Mouse (Mus musculus) megakaryocyte, embryonic 14.5 days (primary cell): ENCODE results near the gene Prkca. TPM values are rescaled to one million over a fixed set of nuclear protein-coding genes. Genes with fewer than 3 reads are reported as not detected.

Source experiments
- H3K27me3 ChIP-seq: replicated peaks from 2 replicates; pipeline ENCODE3; 2012; ENCODE audit warnings: inconsistent platforms
- H3K36me3 ChIP-seq: replicated peaks from 2 replicates; pipeline ENCODE3; 2012; ENCODE audit warnings: low read length, inconsistent platforms, mixed read lengths
- H3K4me1 ChIP-seq: 2 replicates; pipeline ENCODE4 v1.6.1; 2012; ENCODE audit warnings: inconsistent platforms
- H3K4me3 ChIP-seq: replicated peaks from 2 replicates; pipeline ENCODE3; 2012; ENCODE audit warnings: moderate library complexity, mild to moderate bottlenecking, inconsistent platforms
- H3K9me3 ChIP-seq: 2 replicates; pipeline ENCODE4 v1.6.1; 2012; ENCODE audit warnings: inconsistent platforms
- FLI1 ChIP-seq: IDR thresholded peaks from 2 replicates; pipeline ENCODE4 v1.6.1; 2012; ENCODE audit warnings: low read length, inconsistent platforms, mixed read lengths
- GATA1 ChIP-seq: IDR thresholded peaks from 3 replicates; pipeline ENCODE4 v1.6.1; 2012; ENCODE audit warnings: mixed read lengths, low read length, inconsistent platforms, borderline replicate concordance
- polyA plus RNA-seq: library from polyadenylated mRNA; stranded (reverse); fragments of >175 nt; gene quantifications from 2 replicates; pipeline ENCODE4 v1.2.3, GENCODE M21; 2012; ENCODE audit warnings: low replicate concordance; ENCODE audit not compliant: insufficient read depth

The Prkca gene
- polyA plus RNA-seq, 1 experiment, result 36.2 TPM

DNA sequence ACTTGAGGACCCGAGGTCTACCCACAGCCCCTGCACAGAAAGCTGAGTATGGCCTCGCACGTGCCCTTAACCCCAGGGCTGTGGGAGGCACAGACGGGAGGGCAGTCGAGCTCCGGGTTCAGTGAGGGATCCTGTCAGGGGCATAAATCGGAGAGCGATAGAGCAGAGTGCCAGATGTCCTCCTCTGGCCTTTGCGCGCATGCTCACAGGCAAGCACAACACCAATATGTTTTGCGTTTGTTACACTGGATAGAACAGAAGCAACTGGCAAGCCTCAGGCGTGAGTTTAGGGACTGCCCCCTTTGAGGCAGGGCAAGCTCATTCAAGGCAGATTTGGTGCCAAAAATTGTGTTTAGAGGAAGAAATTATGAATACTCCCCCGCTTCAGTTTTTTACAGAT, 375.6 kb downstream of the Prkca start:
- no peaks in the 10 kb centered on the region for H3K27me3 ChIP-seq
- no peak overlapping the region for H3K4me3 ChIP-seq
- no peaks in the 10 kb centered on the region for H3K9me3 ChIP-seq
- H3K4me1 ChIP-seq, result no peaks in the 10 kb centered on the region
- peaks cover 99% of the 10 kb centered on the region for H3K36me3 ChIP-seq
- TF ChIP-seq GATA1, result no peak
- TF ChIP-seq FLI1, result no peak

DNA sequence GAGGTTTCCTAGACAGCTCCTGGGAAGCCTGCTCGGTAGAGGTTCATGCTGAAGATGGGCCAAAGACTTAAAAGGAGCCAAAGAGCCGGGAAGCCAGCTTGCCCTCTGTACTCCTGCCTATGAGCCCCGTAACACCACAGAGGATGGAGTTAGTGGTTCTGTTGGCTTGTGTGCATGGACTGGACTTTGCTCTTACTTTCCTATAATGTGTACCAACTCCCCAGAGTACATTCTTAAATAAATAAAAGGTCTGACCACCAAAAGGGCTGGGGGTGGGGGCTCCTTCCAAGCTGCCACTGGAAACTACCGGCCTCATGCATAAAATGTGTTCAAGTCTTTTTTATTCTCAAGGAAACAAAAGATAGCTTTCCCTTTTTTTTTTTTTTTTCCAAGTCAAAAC, 377.5 kb downstream of the Prkca start:
- Histone ChIP-seq H3K36me3 (peaks cover 100% of the 10 kb centered on the region), H3K9me3 (peaks cover 4% of the 10 kb centered on the region), H3K4me3 (no peak overlapping the region), H3K4me1 (no peaks in the 10 kb centered on the region), H3K27me3 (no peaks in the 10 kb centered on the region)
- no peak for TF ChIP-seq FLI1
- TF ChIP-seq GATA1, result no peak

GRCm38 (mm10) chr11:107965449-107965848, 378.3 kb downstream of the Prkca start:
- no peak for TF ChIP-seq GATA1
- TF ChIP-seq FLI1, result no peak
- Histone ChIP-seq H3K9me3 (peaks cover 8% of the 10 kb centered on the region), H3K4me1 (no peaks in the 10 kb centered on the region), H3K4me3 (no peak overlapping the region), H3K27me3 (no peaks in the 10 kb centered on the region), H3K36me3 (peaks cover 100% of the 10 kb centered on the region)

DNA sequence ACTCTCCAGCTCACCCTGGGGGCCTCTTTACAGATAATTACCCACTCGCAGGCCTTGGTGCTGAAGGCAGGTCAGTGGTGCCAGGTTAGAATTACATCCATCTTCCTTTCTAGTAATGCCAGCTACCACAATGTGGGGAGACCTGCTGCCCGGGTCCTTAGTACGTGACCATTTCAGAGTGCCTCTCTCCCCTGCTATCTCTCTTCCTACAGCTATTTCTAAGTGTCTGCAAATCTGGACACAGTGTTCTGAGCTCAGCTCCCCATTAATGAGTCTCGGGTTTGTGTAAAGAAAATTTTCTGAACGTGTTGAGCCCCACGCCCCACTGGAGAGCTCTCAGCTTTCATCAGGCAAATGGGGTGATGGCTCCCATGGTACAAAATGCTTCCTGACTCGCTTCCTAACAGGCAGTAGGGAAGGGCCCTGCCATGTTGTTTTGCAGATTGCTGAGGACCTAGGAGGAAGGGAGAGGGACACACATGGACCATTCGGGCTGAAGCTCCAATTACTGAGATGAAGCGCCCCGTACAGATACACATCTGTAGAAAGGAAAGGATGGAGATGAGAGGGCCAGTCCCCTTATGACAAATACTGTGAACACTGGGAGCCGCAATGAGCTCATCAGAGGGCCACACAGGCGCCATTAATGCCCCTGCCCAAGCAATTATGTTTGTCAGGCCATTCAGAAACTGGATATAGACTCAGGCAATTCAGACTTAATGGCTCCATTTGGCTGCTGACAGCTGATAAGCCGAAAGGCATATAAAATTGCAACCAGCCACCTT, 386.0 kb downstream of the Prkca start:
- no peak for TF ChIP-seq FLI1
- no peak for TF ChIP-seq GATA1
- Histone ChIP-seq H3K36me3 (peaks cover 95% of the 10 kb centered on the region), H3K9me3 (peaks cover 24% of the 10 kb centered on the region), H3K4me1 (no peaks in the 10 kb centered on the region), H3K27me3 (no peaks in the 10 kb centered on the region), H3K4me3 (no peak overlapping the region)

GRCm38 (mm10) chr11:107955191-107956062, 388.3 kb downstream of the Prkca start:
- Histone ChIP-seq H3K9me3 (peaks cover 15% of the 10 kb centered on the region), H3K4me3 (peak overlapping the region; percentile 70), H3K36me3 (peaks cover 95% of the 10 kb centered on the region), H3K4me1 (no peaks in the 10 kb centered on the region), H3K27me3 (no peaks in the 10 kb centered on the region)
- no peak for TF ChIP-seq GATA1

DNA sequence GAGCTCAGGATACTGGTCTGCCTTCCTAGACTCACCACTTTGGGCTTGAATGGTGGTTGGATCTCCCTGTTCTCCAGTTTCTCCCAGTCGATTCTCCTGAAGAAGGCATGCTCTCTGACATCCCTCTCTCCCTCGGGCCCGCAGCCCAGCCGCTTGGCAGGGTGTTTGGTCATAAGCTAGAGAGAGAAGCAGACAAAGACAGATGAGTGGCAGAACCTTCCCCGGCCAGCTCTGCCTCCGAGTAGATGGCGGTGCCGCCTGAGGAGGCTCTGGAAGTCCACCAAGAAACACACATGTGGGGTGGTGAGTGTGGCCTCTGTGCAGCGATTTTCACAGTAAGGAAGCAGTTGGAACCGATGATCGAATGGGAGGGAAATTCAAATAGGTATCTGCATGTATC, 392.3 kb downstream of the Prkca start:
- Histone ChIP-seq H3K36me3 (peaks cover 95% of the 10 kb centered on the region), H3K9me3 (peaks cover 10% of the 10 kb centered on the region), H3K4me3 (no peak overlapping the region), H3K4me1 (no peaks in the 10 kb centered on the region), H3K27me3 (no peaks in the 10 kb centered on the region)
- no peak for TF ChIP-seq GATA1
- no peak for TF ChIP-seq FLI1

- Histone ChIP-seq H3K9me3 (peaks cover 7% of the 10 kb centered on the region), H3K4me3 (no peak overlapping the region), H3K4me1 (no peaks in the 10 kb centered on the region), H3K27me3 (no peaks in the 10 kb centered on the region), H3K36me3 (peaks cover 95% of the 10 kb centered on the region)
- TF ChIP-seq FLI1, result no peak
- no peak for TF ChIP-seq GATA1
These were observed 393.1 kb downstream of the Prkca start for GRCm38 (mm10) chr11:107950658-107951057.

- H3K36me3 ChIP-seq, result peaks cover 95% of the 10 kb centered on the region
- no peak overlapping the region for H3K4me3 ChIP-seq
- H3K4me1 ChIP-seq, result no peaks in the 10 kb centered on the region
- no peaks in the 10 kb centered on the region for H3K27me3 ChIP-seq
- TF ChIP-seq GATA1, result no peak
- no peak for TF ChIP-seq FLI1
- 0 out of 2 replicates have a peak, but pooled peaks cover 2% of the 10 kb centered on the region for H3K9me3 ChIP-seq
These were observed 393.5 kb downstream of the Prkca start for GRCm38 (mm10) chr11:107950211-107950610.

DNA sequence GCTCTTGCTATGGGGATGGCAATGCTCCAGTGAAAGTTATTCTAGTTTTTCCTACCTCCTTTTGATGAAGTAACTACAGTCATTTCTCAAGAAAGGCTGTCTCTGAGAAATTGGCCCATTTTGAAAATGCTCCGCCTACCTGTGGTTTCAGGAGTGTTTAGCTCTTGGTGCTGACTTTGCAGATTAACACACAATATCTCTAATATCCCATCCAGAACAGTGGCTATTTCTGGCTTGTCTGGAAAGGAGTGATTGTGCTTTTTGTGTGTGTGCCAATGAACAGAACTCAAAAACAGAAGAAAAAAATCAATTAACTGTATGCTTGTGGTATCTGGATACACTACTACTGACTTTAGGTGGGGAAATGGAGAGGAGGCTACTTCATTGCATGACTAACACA, 395.8 kb downstream of the Prkca start:
- Histone ChIP-seq H3K4me3 (no peak overlapping the region), H3K4me1 (no peaks in the 10 kb centered on the region), H3K36me3 (peaks cover 100% of the 10 kb centered on the region), H3K9me3 (peaks cover 4% of the 10 kb centered on the region), H3K27me3 (no peaks in the 10 kb centered on the region)
- TF ChIP-seq GATA1 (no peak), FLI1 (no peak)

DNA sequence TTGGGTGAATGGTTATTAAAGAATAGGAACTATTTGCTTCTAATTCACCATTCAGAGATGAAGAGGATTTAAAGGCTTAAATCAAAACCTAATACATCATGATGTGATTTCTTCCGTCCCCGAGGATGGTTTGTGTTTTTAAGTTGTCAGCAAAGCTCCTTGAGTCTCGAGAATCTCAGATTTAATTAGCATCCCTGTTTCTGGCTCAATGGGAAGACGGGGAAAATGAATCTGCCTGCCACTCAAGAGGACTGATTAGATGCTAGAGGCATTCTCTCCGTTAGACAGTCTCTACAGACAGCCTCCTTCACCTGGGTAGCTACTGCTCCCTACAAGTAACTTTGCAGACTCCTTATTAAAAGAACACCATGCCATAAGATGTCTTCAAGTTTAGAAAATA, 396.9 kb downstream of the Prkca start:
- H3K27me3 ChIP-seq, result no peaks in the 10 kb centered on the region
- TF ChIP-seq GATA1 (no peak), FLI1 (no peak)
- H3K36me3 ChIP-seq, result peaks cover 100% of the 10 kb centered on the region
- peaks cover 4% of the 10 kb centered on the region for H3K9me3 ChIP-seq
- no peaks in the 10 kb centered on the region for H3K4me1 ChIP-seq
- H3K4me3 ChIP-seq, result no peak overlapping the region
